Mouse (Mus musculus): ENCODE results near the gene Ptafr.

DNA sequence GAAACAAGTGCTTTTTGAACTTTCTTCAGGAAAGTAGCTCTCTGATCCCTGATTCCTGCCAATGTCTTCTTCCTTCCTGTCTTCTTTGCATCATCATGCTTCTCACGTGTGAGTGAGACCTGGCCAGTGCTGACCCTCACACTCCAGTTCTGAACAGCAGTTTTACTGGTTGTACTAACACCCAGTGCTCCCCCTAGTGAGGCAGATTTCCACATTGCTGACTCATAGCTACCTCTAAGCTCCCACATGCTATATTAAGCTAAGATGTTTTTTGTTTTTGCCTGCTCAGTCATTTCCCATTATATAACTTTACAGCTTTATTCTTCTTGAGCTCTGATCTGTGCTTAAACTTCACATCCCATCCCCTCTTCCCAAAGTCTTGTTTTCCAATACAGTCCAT is 21.1 kb upstream of the Ptafr start:
- TF ChIP-seq CTCF (IDR thresholded peaks at IDR 0.05; ENCODE audit: extremely low read depth, insufficient read depth, insufficient read length, insufficient replicate concordance) (no peak), POLR2A (IDR thresholded peaks at IDR 0.05; ENCODE audit: low read depth, low read length) (no peak)
